Mouse (Mus musculus) embryo, embryonic 10 days (tissue): ENCODE data around the gene Med26.

ENCODE experiments used
- DNase-seq: peaks from one replicate; pipeline ENCODE4 v3.0.0-alpha.2; 2015; ENCODE audit warnings: low spot score

Med26 gene

DNA sequence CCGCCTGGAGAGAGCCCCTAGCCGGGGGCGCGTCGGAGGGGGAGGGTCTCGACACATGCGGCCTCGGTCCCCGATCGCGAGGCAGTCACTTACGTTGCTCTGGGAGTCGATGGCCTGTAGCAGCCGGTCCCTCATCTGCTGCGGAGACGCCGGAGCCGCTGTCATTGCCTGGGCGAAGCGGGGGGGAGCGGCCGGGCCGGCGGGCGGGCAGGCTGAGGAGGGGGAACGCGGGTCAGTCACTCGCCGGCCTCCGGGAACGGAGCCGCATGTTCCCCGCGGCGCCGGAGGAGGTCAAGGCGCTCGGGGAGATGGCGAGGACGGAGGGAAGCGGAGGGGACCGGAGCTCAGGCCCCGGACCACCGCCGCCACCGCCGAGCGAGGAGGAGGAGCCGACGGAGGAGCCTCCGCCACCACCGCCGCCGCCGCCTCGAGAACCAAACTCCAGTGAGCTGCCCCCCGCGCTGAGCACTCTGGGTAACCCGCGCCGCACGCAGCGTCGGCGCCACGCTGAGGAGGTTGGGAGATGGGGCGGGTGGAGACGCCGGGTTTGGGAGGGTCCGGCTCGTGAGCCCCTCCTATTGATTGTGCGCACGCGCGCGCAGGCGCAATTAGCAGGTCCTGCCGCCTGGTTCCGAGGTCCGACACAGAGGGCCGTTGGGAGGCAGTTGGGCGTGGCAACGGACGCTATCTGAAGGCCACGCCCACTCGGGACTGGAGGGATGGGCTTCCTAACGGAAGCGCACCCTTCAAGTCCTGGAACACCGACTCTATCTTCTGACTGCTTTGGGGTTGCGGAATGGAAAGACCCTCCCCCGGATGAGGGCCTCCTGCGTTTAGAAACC, at the start of gene Med26:
Gene Med26, minus strand, starts transcription at position 469 of the 842 bp plus-strand sequence.
- DNase-seq = peak; percentile 100

DNA sequence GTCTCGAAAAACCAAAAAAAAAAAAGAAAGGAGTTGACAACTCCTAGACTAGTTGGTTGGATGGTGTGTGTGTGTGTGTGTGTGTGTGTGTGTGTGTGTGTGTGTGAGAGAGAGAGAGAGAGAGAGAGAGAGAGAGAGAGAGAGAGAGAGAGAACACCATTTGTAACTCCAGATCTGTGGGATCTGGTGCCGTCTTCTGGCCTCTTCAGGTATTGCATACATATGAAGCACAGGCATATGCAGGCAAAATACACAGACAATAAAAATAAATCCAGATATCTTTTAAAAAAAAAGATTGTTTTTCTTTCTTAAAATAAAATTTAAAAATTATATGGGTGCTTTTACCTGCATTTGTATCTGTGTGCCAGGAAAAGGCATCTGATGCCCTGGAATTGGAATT, 42.1 kb upstream of the Med26 start:
- DNase-seq = no peak

DNA sequence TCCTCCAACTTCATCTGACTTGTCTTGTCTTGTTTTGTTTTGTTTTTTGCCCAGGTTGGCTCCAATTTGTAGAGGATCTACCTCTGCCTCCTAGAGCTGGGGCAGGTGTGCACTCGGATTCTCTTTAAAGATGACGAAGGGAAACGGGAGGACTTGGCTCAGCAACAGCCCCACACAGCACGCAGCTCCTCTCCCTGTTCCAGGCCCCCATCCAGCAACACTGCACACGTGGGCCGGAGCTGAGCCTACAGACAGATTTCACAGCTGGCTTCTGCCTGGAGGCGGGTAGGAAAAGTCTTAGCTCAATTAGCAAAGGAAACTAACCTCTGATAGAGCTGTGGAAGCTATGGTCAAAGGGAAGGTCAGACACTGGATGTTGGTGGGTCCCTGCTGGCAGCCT, 41.2 kb upstream of the Med26 start:
- DNase-seq = no peak

DNA sequence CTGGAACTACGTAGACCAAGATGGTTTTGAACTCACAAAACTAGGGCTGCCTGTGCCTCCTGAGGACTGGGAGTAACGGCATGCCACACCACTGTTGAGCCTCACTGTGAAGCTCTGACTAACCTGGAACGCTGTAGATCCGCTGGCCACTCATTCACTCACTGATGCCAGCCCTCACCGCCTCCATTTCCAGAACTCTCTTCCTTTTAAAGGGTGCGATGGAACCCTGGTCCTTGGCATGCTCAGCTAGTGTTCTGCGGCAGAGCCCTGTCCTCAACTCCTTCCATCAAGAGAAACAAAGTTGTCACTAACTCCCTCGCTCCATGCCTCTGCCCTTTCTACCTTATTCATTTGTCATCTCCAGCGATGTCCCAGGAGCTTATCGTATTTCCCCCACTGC, 40.8 kb upstream of the Med26 start:
- no peak for DNase-seq

DNA sequence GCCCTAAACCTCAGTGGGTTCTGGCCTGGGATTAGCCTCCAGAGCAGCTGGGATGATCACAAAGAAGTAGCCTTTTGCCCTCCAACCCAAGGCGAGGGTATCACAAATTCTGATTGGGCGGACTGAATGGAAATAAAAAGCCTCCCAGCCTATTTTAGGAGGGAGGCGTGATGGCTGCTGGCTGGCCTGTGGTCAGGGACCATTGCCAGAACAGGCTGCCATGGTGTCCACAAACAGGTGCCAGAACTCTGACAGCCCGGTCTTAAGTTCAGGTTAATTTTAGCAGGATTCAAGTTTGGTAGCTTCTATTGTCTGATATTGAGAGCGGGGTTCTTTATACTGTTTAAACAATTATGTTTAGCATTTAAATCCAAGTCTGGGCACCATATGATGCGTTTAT, 39.7 kb upstream of the Med26 start:
- no peak for DNase-seq

DNA sequence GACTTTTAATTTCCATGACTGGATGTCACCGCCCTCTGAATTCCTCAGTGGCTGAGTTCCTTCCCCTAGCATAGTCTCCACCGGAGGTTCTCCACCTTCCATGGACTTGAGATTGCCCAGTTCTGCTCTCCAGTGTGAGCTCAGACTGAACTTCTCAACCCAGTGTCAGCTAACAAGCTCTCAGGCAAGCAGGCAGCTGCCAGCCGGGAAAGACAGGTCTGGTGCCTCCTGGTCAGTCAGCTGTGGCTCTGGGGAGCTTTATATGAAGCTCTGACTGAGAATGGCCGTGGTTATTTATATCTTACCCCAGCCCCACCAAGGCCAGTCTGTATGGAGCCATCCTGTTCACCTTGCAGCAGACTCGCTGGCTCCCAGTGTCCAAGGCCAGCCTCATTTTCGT, 36.3 kb upstream of the Med26 start:
- no peak for DNase-seq

DNA sequence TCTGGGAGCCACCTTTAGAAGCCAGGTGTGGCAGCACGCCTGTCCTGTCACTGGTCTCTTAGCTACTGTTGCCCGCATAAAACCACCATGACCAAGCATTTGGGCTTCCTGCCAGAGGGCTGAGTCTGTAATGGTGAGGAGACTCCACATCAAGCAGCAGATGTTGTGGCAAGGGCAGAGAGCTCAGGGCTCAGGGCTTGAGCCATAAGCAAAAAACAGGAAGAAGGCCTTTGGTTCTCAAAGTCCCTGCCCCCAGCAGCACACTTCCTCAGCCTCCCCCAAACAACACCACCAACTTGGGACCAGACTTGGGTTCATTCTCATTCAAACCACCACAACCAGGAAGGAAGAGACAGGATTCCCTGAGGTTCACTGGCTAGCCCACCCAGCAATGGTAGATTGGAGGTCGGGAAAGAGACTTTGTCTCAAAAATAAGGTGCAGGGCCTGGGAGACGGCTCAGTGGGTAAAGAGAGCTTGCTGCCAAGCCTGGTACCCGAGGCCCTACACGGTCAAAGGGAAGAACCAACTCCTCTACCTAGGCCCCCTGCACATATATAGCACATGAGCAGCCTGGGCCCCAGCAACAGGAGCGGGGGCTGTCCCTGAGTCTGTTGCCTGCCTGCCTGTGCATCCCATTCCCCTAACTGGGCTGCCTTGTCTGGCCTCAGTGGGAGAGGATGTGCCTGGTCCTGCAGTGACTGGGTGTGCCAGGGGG, 35.1 kb upstream of the Med26 start:
- DNase-seq = no peak

DNA sequence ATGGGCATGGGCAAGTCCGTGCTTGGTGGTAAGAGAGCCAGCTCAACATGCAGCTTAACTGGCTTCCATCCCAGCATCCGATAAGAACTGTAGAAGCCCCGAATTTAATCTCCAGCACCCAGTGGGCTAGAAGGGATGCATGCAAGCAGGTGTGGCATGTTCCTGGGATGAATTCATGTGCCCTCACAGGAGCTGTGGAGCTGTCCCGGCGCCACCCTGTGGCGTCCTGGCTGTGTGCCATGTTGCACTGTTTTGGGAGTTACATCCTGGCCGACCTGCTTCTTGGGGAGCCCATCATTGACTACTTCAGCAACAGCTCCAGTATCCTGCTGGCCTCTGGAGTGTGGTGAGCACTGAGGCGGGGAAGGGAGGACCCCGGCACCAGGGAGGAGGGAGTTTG, 31.3 kb upstream of the Med26 start:
- no peak for DNase-seq

DNA sequence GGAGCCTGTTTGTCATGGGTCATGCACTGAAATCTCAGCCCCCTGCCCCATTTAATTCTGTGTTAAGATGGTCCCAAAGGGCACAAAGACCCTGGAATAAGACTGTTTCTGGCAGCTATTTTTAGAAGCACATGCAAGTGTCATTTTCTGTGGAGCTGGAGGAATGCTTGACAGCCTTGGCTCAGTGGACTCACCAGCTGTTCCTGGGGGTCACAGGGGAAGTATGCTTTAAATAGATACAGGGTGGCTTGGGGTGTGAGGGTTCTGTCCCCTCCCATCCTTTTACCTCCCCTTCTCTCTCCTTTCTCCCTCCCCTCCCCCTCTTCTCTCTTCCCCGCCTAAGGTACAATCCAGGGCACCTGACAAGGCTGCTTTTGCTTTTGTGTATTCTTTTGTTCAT, 29.9 kb upstream of the Med26 start:
- DNase-seq = no peak

DNA sequence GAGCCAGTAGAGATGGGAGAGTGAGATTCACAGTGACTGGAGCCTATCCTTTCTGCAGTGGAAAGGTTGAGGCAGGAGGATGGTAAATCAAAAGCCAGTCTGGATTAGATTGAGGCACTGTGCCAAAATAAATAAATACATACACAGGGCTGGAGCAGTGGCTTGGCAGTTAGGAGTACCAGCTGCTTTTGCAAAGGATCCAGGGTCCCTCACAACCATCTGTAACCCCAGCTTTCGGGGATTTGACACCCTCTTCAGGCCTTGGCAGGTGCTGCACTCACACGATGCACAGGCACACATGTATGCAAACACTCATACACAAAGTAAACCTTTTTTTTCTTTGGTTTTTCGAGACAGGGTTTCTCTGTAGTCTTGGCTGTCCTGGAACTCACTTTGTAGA, 29.2 kb upstream of the Med26 start:
- DNase-seq = no peak

DNA sequence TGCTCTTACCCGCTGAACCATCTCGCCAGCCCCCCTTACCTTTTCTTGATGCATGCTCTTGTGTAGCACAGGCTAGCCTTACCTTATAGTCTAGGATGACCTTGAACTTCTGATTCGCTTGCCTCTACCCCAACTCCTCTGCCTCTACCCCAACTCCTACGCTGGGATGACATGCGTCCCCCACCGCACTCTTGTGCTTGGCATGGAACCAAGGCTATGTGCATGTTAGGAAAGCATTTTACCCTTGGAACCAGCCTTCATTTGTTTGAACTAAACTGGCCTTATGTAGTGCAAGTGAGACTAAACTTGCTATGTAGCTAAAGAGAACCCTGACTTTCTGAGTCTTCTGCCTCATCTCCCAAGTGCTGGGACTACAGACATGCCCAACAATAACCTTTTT, 27.8 kb upstream of the Med26 start:
- DNase-seq = no peak

DNA sequence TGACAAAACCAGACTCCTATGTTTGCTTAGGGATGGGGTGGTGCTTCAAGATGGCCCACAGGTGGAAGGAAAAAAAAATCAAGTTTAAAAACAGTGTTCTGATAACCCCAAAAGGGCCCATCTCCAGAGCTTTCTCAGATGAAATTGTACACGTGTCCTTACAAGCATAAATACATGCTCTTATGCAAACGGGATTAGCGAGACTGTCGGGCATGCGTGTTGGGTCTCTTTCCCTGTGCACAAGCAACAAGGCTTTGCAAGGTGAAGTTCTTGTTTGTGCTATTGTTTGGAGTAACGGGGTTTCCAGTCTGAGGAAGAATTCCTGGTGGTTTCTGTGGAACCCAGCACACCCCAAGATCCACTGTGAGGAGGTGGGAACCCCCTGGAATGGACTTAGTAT, 25.4 kb upstream of the Med26 start:
- DNase-seq = no peak

DNA sequence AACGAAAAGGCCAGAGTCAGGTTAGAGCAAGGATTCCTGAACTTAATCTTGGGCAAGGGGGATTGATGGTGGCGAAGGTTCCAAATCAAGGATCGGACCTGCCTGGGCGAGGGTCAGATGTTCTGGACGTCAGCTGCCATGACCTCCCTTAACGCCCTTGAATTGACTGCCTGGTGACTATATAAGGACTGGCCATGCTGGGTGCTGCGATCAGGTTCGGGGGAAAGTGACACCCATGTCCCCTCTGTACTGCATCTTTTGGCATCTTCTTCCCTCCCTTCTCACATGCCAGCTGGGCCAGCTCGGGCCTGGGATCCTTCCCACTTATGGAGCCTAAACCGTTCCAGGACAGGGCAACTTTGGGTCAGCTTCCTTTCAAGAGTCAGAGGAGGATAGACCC, 24.4 kb upstream of the Med26 start:
- DNase-seq = no peak

DNA sequence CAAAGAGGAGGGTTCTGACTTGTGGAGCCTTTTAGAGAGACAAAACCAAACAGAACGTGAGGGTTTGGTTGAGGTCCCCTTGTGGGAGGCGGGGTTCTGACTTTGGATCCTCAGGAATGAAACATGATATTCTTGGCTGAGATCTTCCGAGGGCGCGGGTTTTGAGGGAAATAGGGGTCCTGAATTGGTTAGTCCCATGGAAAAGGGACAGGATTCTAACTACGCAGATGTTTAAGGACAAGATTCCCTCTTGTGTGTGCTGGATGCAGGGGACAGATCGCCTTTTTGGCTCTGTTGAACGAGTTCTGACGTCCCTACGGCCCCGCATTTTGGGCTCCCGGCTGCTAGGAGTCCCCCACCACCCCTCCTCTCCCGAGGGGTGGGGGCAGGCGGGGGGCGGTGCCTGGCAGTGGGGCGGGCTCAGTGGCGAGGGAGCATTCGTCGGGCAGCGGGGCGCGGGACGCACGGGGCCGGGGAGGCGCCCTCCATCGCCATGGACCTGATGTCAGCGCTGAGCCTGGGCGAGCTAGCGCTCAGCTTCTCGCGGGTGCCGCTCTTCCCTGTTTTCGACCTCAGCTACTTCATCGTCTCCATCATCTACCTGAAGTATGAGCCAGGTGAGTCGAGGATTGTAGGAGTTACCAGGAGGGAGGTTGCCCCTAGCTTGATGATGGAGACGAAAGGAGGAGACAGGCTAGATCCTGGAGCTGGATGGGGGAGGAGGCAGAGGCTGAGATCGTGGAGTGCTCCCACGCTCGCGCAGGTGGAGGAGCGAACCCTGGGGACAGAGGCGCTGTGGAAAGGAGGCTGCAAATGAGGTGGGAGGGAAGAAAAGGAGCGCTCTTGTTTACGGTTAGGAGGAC, 23.8 kb upstream of the Med26 start, which contains the start of gene Tmem38a:
Gene Tmem38a, plus strand, starts transcription at position 445 of the 863 bp plus-strand sequence.
- peak; percentile 76 for DNase-seq

DNA sequence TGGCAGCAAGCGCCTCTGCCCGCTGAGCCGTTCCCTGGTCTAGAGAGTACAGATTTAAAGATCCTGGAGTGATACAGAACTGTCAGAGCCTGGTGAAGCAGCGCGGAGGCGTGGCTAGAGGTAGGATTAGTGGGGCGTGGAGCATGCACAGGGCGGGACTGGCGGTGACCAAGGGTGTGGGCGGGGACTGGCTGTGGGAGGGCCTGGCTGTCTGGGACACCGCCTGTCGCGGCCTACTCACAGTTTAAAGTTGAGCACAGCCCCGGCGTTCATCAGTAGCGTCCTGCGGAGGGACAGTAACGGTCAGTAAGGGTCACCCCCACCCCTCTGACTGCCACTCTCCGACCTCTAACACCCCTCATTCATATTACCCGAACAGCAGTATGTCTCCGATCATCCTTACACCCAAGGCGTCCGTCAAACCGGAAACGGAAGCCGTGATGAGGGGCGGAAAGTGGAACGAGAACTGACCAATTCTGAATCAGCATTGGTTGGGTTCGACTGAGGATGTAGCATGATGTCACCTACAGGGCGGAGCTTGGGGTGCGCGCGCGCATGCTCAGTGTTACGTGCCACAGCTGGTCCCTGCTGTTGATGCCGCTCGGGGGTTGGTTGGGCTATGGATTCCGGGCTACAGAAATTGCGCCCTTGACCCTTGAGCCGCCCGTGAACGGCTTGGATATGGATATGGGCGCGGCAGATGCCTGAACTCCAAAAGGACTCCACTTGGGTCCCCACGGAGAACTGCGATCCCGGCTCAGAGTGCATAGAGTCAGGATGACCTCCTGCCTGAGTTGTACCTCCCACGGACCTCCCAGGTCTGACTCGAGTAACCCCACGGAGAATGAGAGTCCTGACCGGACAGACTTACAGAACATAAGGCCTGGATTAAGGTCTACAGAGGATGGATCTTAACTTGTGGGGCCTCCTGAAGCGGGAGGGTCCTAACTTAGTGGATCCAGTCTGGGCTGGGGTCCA, 22.9 kb upstream of the Med26 start, which contains the start of gene Smim7:
Gene Smim7, minus strand, starts transcription at position 456 of the 978 bp plus-strand sequence.
- peak; percentile 100 for DNase-seq

DNA sequence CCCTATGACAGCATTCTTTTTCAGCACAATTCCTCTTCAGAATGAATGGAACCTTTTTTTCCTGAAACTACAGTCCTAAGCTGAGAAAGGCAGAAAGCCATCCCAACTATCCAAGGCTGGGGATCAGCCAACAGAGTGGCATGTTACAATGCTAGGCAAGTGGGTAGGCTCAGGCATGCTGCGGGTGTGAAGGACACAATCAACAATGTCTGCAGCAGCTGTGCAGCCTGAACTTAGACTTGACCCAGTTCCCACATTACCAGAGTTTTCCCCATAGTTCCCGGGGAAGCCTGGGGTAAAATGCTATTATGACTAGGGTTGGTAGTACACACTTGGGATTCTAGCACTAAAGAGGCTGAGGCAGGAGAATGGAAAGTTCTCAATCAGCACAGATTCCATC, 17.9 kb upstream of the Med26 start:
- no peak for DNase-seq

DNA sequence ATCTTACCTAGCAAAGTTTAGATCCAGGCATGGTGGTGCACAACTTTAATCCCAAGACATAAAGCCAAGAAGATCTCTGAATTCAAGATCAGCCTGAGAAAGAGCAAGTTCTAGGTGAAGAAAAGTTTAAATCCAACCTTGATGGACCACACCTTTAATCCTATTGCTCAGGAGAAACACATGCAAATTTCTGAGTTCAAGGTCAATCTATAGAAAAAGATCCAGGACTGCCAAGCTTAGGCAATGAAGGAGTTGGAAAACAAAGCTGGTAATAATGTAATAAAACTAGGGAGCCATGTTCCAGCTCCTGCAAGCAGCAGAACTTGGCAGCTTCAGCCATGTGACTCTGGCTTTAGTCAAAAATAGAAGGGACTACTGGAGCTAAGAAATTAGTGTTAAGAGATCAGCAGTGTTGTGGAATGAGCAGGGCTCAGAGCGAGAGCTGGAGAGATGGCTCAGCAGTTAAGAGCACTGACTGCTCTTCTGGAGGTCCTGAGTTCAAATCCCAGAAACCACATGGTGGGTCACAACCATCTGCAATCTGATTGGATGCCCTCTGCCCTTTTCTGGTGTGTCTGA, 13.1 kb upstream of the Med26 start:
- DNase-seq = no peak

DNA sequence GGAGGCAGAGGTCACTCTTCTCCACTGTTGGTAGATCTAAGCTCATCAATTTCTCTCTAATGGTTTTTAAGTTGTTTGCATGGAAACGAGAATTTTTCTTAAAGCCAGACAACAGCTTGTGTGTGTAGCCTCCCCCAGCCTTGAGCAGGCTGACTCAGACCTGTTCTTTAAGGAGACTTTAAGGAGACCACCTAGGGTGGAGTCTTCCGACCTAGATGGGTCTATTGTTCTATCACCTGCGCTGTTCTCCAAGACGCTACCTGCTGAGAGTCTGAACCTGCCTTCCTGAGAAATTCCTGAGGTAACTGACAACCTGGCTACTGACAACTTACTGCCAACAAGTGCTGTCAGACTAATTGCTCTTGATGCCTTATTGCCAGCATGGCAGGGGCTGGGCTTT, 7.7 kb upstream of the Med26 start:
- no peak for DNase-seq

DNA sequence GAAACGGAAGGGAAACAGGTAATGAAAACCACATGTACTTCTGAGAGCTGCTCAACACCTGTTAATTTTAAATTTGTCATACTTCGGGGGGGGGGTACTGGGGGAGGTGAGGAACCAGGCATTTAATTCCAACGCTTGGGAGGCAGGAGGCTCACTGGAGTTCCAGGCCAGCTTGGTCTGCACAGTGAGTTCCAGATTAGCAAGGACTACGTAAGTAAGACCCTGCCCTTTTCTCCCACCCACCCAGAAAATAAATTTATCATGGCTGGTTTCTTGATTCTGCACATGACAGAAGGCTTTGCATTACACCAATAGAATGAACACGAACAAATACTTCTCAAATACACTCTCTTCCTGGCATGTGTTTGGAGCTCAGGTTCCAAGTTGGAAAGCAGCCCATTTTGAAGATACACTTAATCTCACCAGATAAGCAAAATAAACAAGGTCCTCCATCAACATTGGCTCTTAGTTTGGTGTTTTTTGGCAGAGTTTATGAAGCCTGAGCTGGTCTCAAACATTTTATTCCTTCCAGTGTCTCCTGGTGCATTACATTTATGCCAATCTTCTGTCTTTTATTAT, 1.3 kb upstream of the Med26 start:
- no peak for DNase-seq

DNA sequence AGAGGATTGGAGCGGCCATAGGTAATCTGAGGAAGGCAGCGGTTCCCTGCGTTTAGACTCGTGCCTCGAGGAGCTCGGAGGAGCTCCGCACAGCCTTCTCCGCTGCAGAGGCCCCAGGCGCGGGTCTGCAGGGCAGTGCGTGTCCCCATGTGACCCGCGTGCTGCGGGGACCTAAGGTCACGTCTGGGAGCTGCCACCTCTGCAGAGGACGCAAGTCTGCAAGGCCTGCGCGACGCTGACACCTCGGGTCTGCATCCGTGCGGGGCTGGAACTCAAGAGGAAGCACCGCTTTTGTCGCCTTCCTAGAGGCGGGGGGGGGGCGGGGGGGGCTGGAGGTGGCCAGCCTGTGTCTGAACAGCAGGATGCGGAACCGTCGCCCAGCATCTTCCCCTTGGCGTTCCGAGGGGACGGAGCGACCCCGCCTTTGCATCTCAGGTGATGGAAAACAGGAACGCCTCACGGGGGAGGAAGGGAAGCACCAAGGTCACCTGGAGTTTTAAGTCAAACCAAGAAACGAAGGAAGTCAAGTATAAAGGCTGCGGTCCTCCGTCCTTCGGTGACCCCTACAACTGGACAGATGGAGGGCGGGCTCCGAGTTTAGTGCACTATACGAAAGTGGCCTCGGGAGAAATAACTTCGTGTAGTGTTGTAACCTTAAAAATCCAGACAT, 709 bp upstream of the Med26 start:
- DNase-seq = peak; percentile 21
